Mouse (Mus musculus) kidney, postnatal 36 days (tissue): ENCODE data around the gene Cnnm4.
"Not testable (repeated sequence)": the region's sequence is repeated elsewhere in the genome, so short reads cannot be mapped to it uniquely, and the experiment has no call there.

Source experiments
- DNase-seq, 2 experiments: peaks; one replicate each; pipeline ENCODE4 v3.0.0; 2021 to 2022; ENCODE audit warnings: mixed read lengths in 2 of 2

Cnnm4 gene

GRCm38 (mm10) chr1:36518259-36518658 is 46.8 kb downstream of the Cnnm4 start:
- peak in 1 of 2 experiments; percentile 34 for DNase-seq

- DNase-seq = no peak
Measured at GRCm38 (mm10) chr1:36519626-36520025, 48.2 kb downstream of the Cnnm4 start.

- no peak for DNase-seq
Measured at GRCm38 (mm10) chr1:36522210-36522609, 50.8 kb downstream of the Cnnm4 start.

- DNase-seq = no peak
Measured at GRCm38 (mm10) chr1:36523332-36524013, 52.1 kb downstream of the Cnnm4 start.

GRCm38 (mm10) chr1:36524058-36524457 is 52.6 kb downstream of the Cnnm4 start:
- no peak for DNase-seq

- no peak for DNase-seq
Measured at GRCm38 (mm10) chr1:36525774-36526173, 54.4 kb downstream of the Cnnm4 start.

- DNase-seq = no peak
Measured at GRCm38 (mm10) chr1:36526903-36527302, 55.5 kb downstream of the Cnnm4 start.

GRCm38 (mm10) chr1:36528351-36528750 is 56.9 kb downstream of the Cnnm4 start:
- DNase-seq = no peak

- DNase-seq = no peak
Measured at GRCm38 (mm10) chr1:36529274-36529673, 57.9 kb downstream of the Cnnm4 start.

- DNase-seq = no peak
Measured at GRCm38 (mm10) chr1:36529875-36530274, 58.5 kb downstream of the Cnnm4 start.

- no peak for DNase-seq
Measured at GRCm38 (mm10) chr1:36530485-36530884, 59.1 kb downstream of the Cnnm4 start.

- no peak for DNase-seq
Measured at GRCm38 (mm10) chr1:36530962-36531361, 59.5 kb downstream of the Cnnm4 start.

GRCm38 (mm10) chr1:36531461-36531860 is 60.0 kb downstream of the Cnnm4 start:
- DNase-seq = no peak

GRCm38 (mm10) chr1:36533546-36533945 is 62.1 kb downstream of the Cnnm4 start:
- DNase-seq = no peak

- peak in 1 of 2 experiments; percentile 40 for DNase-seq
Measured at GRCm38 (mm10) chr1:36534595-36535058, 63.2 kb downstream of the Cnnm4 start.

GRCm38 (mm10) chr1:36535477-36536396 is 64.3 kb downstream of the Cnnm4 start:
- peak; percentile 31 to 37 for DNase-seq

- DNase-seq = peak in 1 of 2 experiments; percentile 17
Measured at GRCm38 (mm10) chr1:36536397-36536728, 64.9 kb downstream of the Cnnm4 start.

- not testable (repeated sequence) for DNase-seq
Measured at GRCm38 (mm10) chr1:36536783-36537182, 65.4 kb downstream of the Cnnm4 start, which contains the start of gene Ankrd23. TSS of gene Ankrd23 (minus strand) at chr1:36536883.

- DNase-seq = no peak
Measured at GRCm38 (mm10) chr1:36538727-36539126, 67.3 kb downstream of the Cnnm4 start.

GRCm38 (mm10) chr1:36539186-36539585 is 67.8 kb downstream of the Cnnm4 start, which contains the start of gene Gm42417:
TSS of gene Gm42417 (minus strand) at chr1:36539429.
- peak; percentile 89 to 96 for DNase-seq

GRCm38 (mm10) chr1:36540132-36540531 is 68.7 kb downstream of the Cnnm4 start:
- no peak for DNase-seq

- DNase-seq = no peak
Measured at GRCm38 (mm10) chr1:36540807-36541206, 69.4 kb downstream of the Cnnm4 start.

- DNase-seq = no peak
Measured at GRCm38 (mm10) chr1:36541844-36542243, 70.4 kb downstream of the Cnnm4 start.

- no peak for DNase-seq
Measured at GRCm38 (mm10) chr1:36542925-36543324, 71.5 kb downstream of the Cnnm4 start.
